Mouse (Mus musculus) megakaryocyte, embryonic 14.5 days (primary cell): ENCODE results near the gene Galnt14.

Source experiments
- FLI1 ChIP-seq: IDR thresholded peaks from 2 replicates; pipeline ENCODE4 v1.6.1; 2012; ENCODE audit warnings: low read length, inconsistent platforms, mixed read lengths
- GATA1 ChIP-seq: IDR thresholded peaks from 3 replicates; pipeline ENCODE4 v1.6.1; 2012; ENCODE audit warnings: mixed read lengths, low read length, inconsistent platforms, borderline replicate concordance

DNA sequence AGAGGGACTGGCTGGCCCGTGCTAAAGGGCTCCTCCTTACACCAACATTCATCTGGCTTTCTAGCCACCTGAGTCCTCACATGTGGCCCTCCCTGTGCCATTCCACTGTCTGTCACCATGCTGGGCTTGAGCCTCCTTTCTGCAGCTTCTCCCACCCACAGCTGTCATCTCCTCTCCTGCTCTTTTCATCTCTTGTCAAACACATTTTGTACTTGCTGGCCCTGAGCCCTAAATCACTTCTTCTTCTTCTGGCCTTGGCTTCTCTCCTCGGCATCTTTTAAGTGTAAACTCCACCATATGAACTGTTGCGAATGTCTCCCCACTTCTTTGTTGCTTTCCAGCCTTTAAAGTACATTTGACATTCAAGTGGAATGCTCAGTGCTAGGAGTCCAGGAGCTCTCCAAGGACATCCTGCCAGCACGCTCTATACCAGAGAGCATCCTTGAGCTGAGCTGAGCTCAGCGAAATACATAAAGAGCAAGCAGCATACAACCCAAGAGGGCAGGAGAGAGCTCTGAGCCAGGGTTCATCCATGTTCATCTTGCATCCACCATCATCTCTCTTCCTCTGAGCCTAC, 150.0 kb downstream of the Galnt14 start:
- TF ChIP-seq GATA1 (no peak), FLI1 (no peak)
